In the genomic region with DNA sequence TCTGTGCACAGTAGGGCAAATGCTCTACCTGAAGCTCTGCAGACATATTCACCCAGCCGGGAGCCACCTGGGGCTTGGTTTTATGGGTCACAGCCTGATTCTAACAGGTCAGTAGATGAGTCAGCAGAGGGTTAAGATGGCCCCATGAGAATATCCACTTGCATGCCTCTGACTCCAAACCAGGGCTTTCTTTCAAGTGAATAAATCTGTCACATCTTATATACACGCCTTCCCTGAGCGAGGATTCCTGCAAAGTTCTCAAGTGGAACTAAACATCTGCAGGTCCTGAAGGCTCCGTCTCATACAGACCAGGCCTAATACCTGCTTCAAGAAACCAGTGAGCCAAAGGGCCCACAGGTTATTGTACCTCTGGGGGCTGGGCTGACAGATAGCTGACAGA, we compare ENCODE assay signal across 18 mouse cellular contexts.
DNase-seq lines count a peak whose midpoint lies in the region; ATAC-seq lines count a peak whose summit lies in the region.
"Had no signal": no experiment of that assay in that cellular context is flagged by ENCODE, and none has a peak within 500 bp of the region (broad histone marks: within the 10 kb centered on the region; RNA-seq: fewer than 3 reads in every experiment).

No protein-coding gene starts in this region.

- peak overlapping the region; percentile 66; the same call in 1 of the 2 replicates for H3K27ac ChIP-seq in hindbrain, embryonic 10.5 days
- H3K27ac ChIP-seq in hindbrain, embryonic 16.5 days (ENCODE audit: low read depth, low read length) = no peak overlapping the region
- H3K27ac ChIP-seq in midbrain, embryonic 10.5 days (replicated peaks) = peak overlapping the region; percentile 64; the same call in 1 of the 2 replicates
- no peak overlapping the region for H3K27ac ChIP-seq in midbrain, embryonic 14.5 days (replicated peaks; ENCODE audit: low read depth, low read length)
- no peak overlapping the region; the same call in 1 of the 2 replicates for H3K27ac ChIP-seq in limb, embryonic 13.5 days
- no peak overlapping the region for H3K27ac ChIP-seq in intestine, embryonic 15.5 days
- H3K27ac ChIP-seq: liver, embryonic 15.5 days had no signal

- DNase-seq in hindbrain, embryonic 10.5 days (ENCODE audit: low spot score) = no peak
- DNase-seq in midbrain, embryonic 10.5 days (ENCODE audit: low spot score) = no peak
- no peak for DNase-seq in midbrain, embryonic 14.5 days
- no peak for DNase-seq in spleen, postnatal 10 days (ENCODE audit: low spot score in 2 of 2)
- DNase-seq in right cerebral cortex, postnatal 10 days (ENCODE audit: low spot score in 2 of 2) = no peak
- DNase-seq: adrenal gland, postnatal 10 days; B cell, adult 2 months; cerebellum, postnatal 36 days; gastrocnemius, postnatal 36 days; heart, postnatal 4 days; right cerebral cortex, postnatal 25 days; thymus, postnatal 36 days had no signal

- no peaks in the 10 kb centered on the region for H3K9me3 ChIP-seq in hindbrain, embryonic 10.5 days
- no peaks in the 10 kb centered on the region for H3K9me3 ChIP-seq in hindbrain, embryonic 16.5 days (ENCODE audit: control insufficient read depth, low read length)
- H3K9me3 ChIP-seq in midbrain, embryonic 10.5 days (replicated peaks) = no peaks in the 10 kb centered on the region
- no peaks in the 10 kb centered on the region for H3K9me3 ChIP-seq in midbrain, embryonic 14.5 days (ENCODE audit: control insufficient read depth, low read length)
- H3K9me3 ChIP-seq in limb, embryonic 13.5 days = no peaks in the 10 kb centered on the region
- no peaks in the 10 kb centered on the region for H3K9me3 ChIP-seq in intestine, embryonic 15.5 days
- H3K9me3 ChIP-seq: liver, embryonic 15.5 days had no signal

- no peak overlapping the region for H3K4me3 ChIP-seq in hindbrain, embryonic 10.5 days
- H3K4me3 ChIP-seq in hindbrain, embryonic 16.5 days (ENCODE audit: low read length) = no peak overlapping the region
- peak overlapping the region; percentile 21; the same call in 1 of the 2 replicates for H3K4me3 ChIP-seq in midbrain, embryonic 10.5 days
- H3K4me3 ChIP-seq in midbrain, embryonic 14.5 days (replicated peaks; ENCODE audit: low read depth, low read length) = no peak overlapping the region
- no peak overlapping the region for H3K4me3 ChIP-seq in limb, embryonic 13.5 days
- H3K4me3 ChIP-seq in intestine, embryonic 15.5 days (replicated peaks) = no peak overlapping the region
- H3K4me3 ChIP-seq: liver, embryonic 15.5 days had no signal

- H3K27me3 ChIP-seq in hindbrain, embryonic 10.5 days (ENCODE audit: insufficient read depth, poor library complexity, severe bottlenecking) = peaks cover 10% of the 10 kb centered on the region
- H3K27me3 ChIP-seq in hindbrain, embryonic 16.5 days (replicated peaks; ENCODE audit: control insufficient read depth, insufficient read depth, low read length) = no peaks in the 10 kb centered on the region
- H3K27me3 ChIP-seq in midbrain, embryonic 10.5 days (ENCODE audit: low read depth, poor library complexity, severe bottlenecking) = peaks cover 58% of the 10 kb centered on the region
- H3K27me3 ChIP-seq in midbrain, embryonic 14.5 days (ENCODE audit: control insufficient read depth, insufficient read depth, low read length) = no peaks in the 10 kb centered on the region; the same call in 1 of the 2 replicates
- H3K27me3 ChIP-seq in limb, embryonic 13.5 days = no peaks in the 10 kb centered on the region
- no peaks in the 10 kb centered on the region for H3K27me3 ChIP-seq in intestine, embryonic 15.5 days (replicated peaks)
- H3K27me3 ChIP-seq: liver, embryonic 15.5 days had no signal

- H3K4me1 ChIP-seq in hindbrain, embryonic 10.5 days (replicated peaks) = peaks cover 94% of the 10 kb centered on the region
- peaks cover 3% of the 10 kb centered on the region; the same call in 1 of the 2 replicates for H3K4me1 ChIP-seq in hindbrain, embryonic 16.5 days (ENCODE audit: control insufficient read depth, insufficient read depth, low read depth, low read length)
- H3K4me1 ChIP-seq in midbrain, embryonic 10.5 days = peaks cover 95% of the 10 kb centered on the region
- H3K4me1 ChIP-seq in midbrain, embryonic 14.5 days (ENCODE audit: control insufficient read depth, insufficient read depth, low read length) = peaks cover 14% of the 10 kb centered on the region
- H3K4me1 ChIP-seq in limb, embryonic 13.5 days = peaks cover 99% of the 10 kb centered on the region
- H3K4me1 ChIP-seq in intestine, embryonic 15.5 days (replicated peaks) = peaks cover 80% of the 10 kb centered on the region
- H3K4me1 ChIP-seq: liver, embryonic 15.5 days had no signal

- ATAC-seq in hindbrain, embryonic 16.5 days = no peak
- no peak for ATAC-seq in midbrain, embryonic 14.5 days (ENCODE audit: low FRiP score, low TSS enrichment)
- ATAC-seq in limb, embryonic 13.5 days (ENCODE audit: low FRiP score, low read depth) = no peak
- no peak for ATAC-seq in intestine, embryonic 15.5 days
- ATAC-seq: inflammation-experienced regulatory T-cells, adult 6 months had no signal

- H3K9ac ChIP-seq in hindbrain, embryonic 16.5 days (ENCODE audit: low read depth, low read length) = no peak overlapping the region
- H3K9ac ChIP-seq in midbrain, embryonic 14.5 days (replicated peaks; ENCODE audit: low read length) = no peak overlapping the region
- no peak overlapping the region; the same call in 1 of the 2 replicates for H3K9ac ChIP-seq in limb, embryonic 13.5 days
- H3K9ac ChIP-seq in intestine, embryonic 15.5 days = no peak overlapping the region
- H3K9ac ChIP-seq: liver, embryonic 15.5 days had no signal

- H3K36me3 ChIP-seq in hindbrain, embryonic 10.5 days = peaks cover 36% of the 10 kb centered on the region
- H3K36me3 ChIP-seq in hindbrain, embryonic 16.5 days (ENCODE audit: control insufficient read depth, insufficient read depth, low read length) = no peaks in the 10 kb centered on the region
- peaks cover 46% of the 10 kb centered on the region for H3K36me3 ChIP-seq in midbrain, embryonic 10.5 days
- no peaks in the 10 kb centered on the region for H3K36me3 ChIP-seq in midbrain, embryonic 14.5 days (ENCODE audit: control insufficient read depth, insufficient read depth, low read length)
- peaks cover 26% of the 10 kb centered on the region for H3K36me3 ChIP-seq in limb, embryonic 13.5 days
- H3K36me3 ChIP-seq in intestine, embryonic 15.5 days = no peaks in the 10 kb centered on the region
- H3K36me3 ChIP-seq: liver, embryonic 15.5 days had no signal

- WGBS in hindbrain, embryonic 10.5 days = 48% methylated on average over 4 of the region's 4 CpGs
- WGBS in hindbrain, embryonic 16.5 days = 63% methylated on average over 4 of the region's 4 CpGs
- WGBS in midbrain, embryonic 10.5 days = 39% methylated on average over 4 of the region's 4 CpGs
- 44% methylated on average over 4 of the region's 4 CpGs for WGBS in midbrain, embryonic 14.5 days
- 51% methylated on average over 4 of the region's 4 CpGs for WGBS in limb, embryonic 13.5 days
- 38% methylated on average over 4 of the region's 4 CpGs for WGBS in intestine, embryonic 15.5 days

- no peak overlapping the region for H3K4me2 ChIP-seq in hindbrain, embryonic 16.5 days (ENCODE audit: low read length)
- H3K4me2 ChIP-seq in midbrain, embryonic 14.5 days (ENCODE audit: low read length) = no peak overlapping the region
- peak overlapping the region; percentile 40 for H3K4me2 ChIP-seq in limb, embryonic 13.5 days (replicated peaks)
- no peak overlapping the region; the same call in 1 of the 2 replicates for H3K4me2 ChIP-seq in intestine, embryonic 15.5 days (replicated peaks)
- H3K4me2 ChIP-seq: heart, embryonic 11.5 days; liver, embryonic 15.5 days had no signal

Comparison
In these comparisons a context has a peak if more than half of its experiments do, and no peak if none do; other contexts are left out.
1. H3K27ac ChIP-seq: peak in hindbrain, embryonic 10.5 days (single experiment) and midbrain, embryonic 10.5 days (single experiment); none in hindbrain, embryonic 16.5 days (single experiment), midbrain, embryonic 14.5 days (single experiment), limb, embryonic 13.5 days (single experiment) and intestine, embryonic 15.5 days (single experiment).